Mouse (Mus musculus) stomach, embryonic 14.5 days (tissue): ENCODE data around the gene Siae. TPM values are rescaled to one million over a fixed set of nuclear protein-coding genes. Genes with fewer than 3 reads are reported as not detected.

Experiments
- ATAC-seq: fragments of 200-750 bp; cut with Nextera tagmentation; 2 replicates; pipeline ENCODE4 v1.8.0; 2017; ENCODE audit warnings: low read depth, moderate TSS enrichment; ENCODE audit not compliant: insufficient number of reproducible peaks, insufficient read depth, low FRiP score
- H3K27ac ChIP-seq: fragments of 300-500 bp; sonication (generic); 2 replicates; pipeline ENCODE4 v1.5.1; 2014; ENCODE audit warnings: mild to moderate bottlenecking, low read length, moderate library complexity, mixed read lengths
- H3K27me3 ChIP-seq: fragments of 300-500 bp; sonication (generic); 2 replicates; pipeline ENCODE4 v1.6.1; 2014; ENCODE audit warnings: low read length, control low read depth, mixed read lengths; ENCODE audit not compliant: control insufficient read depth, insufficient read depth
- H3K36me3 ChIP-seq: fragments of 300-500 bp; sonication (generic); 2 replicates; pipeline ENCODE4 v1.6.1; 2014; ENCODE audit warnings: mild to moderate bottlenecking, control low read depth, low read length, moderate library complexity, mixed read lengths; ENCODE audit not compliant: control insufficient read depth, insufficient read depth
- H3K4me1 ChIP-seq: fragments of 300-500 bp; sonication (generic); 2 replicates; pipeline ENCODE4 v1.6.1; 2014; ENCODE audit warnings: low read length, control low read depth, mixed read lengths; ENCODE audit not compliant: control insufficient read depth, insufficient read depth
- H3K4me2 ChIP-seq: fragments of 300-500 bp; sonication (generic); replicated peaks from 2 replicates; pipeline ENCODE4 v1.6.1; 2014; ENCODE audit warnings: low read depth, low read length, control low read depth
- H3K4me3 ChIP-seq: fragments of 300-500 bp; sonication (generic); 2 replicates; pipeline ENCODE4 v1.5.1; 2014; ENCODE audit warnings: low read depth, low read length, control low read depth
- H3K9ac ChIP-seq: fragments of 300-500 bp; sonication (generic); replicated peaks from 2 replicates; pipeline ENCODE4 v1.6.1; 2014; ENCODE audit warnings: low read depth, mild to moderate bottlenecking, control low read depth, low read length, moderate library complexity, mixed read lengths
- H3K9me3 ChIP-seq: fragments of 300-500 bp; sonication (generic); 2 replicates; pipeline ENCODE4 v1.6.1; 2016; ENCODE audit warnings: low read depth, low read length, control low read depth; ENCODE audit not compliant: control insufficient read depth
- WGBS: fragments of 180-500 bp; shearing (Covaris S2); extraction: QIAGEN DNeasy Blood & Tissue Kit; methylation state at CpG from one replicate; pipeline ENCODE4 v1.1.7; 2014; 5-methylcytosine and 5-hydroxymethylcytosine counted together
- polyA plus RNA-seq: library from polyadenylated mRNA; unstranded; fragments of >200 nt; fragmentation: Nextera tagmentation; extraction: Ambion mirVana; gene quantifications from 2 replicates; pipeline ENCODE4 v1.2.1, GENCODE M21; 2014

The Siae gene
- polyA plus RNA-seq, 1 experiment from 2014 or later, result 12.7 TPM

GRCm38 (mm10) chr9:37632305-37632704 is 76.8 kb downstream of the Siae start:
- H3K9me3 ChIP-seq, result no peaks in the 10 kb centered on the region
- no peaks in the 10 kb centered on the region for H3K4me1 ChIP-seq
- no peak overlapping the region for H3K9ac ChIP-seq
- no peaks in the 10 kb centered on the region for H3K27me3 ChIP-seq
- H3K4me3 ChIP-seq, result no peak overlapping the region
- no peaks in the 10 kb centered on the region for H3K36me3 ChIP-seq
- 79% methylated on average over 2 of the region's 2 CpGs for WGBS
- ATAC-seq, result no peak
- no peak overlapping the region for H3K27ac ChIP-seq
- H3K4me2 ChIP-seq, result no peak overlapping the region

DNA sequence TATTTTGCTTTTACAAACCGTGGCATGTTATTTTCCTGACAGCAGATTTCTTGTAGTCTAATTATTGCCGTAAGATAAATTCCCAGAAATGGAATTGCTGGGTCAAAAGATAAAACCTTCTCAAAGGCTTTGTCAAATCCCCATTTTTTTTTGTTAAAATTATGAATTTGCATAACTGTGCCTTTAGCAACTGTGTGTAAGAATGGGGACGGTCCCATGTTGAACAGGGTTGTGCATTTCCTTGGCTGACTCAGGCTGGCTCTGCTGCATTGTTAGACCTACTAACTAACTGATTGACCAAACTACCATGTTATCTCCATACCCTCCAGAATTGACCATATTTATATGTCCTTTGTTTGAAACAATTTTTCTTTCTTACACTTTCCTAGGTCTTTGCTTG is 78.8 kb downstream of the Siae start:
- Histone ChIP-seq H3K9ac (no peak overlapping the region), H3K4me3 (no peak overlapping the region), H3K9me3 (no peaks in the 10 kb centered on the region), H3K36me3 (no peaks in the 10 kb centered on the region), H3K4me2 (no peak overlapping the region), H3K27ac (no peak overlapping the region), H3K27me3 (no peaks in the 10 kb centered on the region), H3K4me1 (no peaks in the 10 kb centered on the region)
- 92% methylated on average over 3 of the region's 3 CpGs for WGBS
- ATAC-seq, result no peak

- H3K36me3 ChIP-seq, result no peaks in the 10 kb centered on the region
- no peaks in the 10 kb centered on the region for H3K9me3 ChIP-seq
- ATAC-seq, result no peak
- H3K4me1 ChIP-seq, result no peaks in the 10 kb centered on the region
- H3K9ac ChIP-seq, result no peak overlapping the region
- no peak overlapping the region for H3K4me2 ChIP-seq
- 23% methylated on average over 7 of the region's 7 CpGs for WGBS
- H3K27ac ChIP-seq, result no peak overlapping the region
- H3K27me3 ChIP-seq, result no peaks in the 10 kb centered on the region
- H3K4me3 ChIP-seq, result no peak overlapping the region
Observed at GRCm38 (mm10) chr9:37636335-37636734, 80.8 kb downstream of the Siae start.

DNA sequence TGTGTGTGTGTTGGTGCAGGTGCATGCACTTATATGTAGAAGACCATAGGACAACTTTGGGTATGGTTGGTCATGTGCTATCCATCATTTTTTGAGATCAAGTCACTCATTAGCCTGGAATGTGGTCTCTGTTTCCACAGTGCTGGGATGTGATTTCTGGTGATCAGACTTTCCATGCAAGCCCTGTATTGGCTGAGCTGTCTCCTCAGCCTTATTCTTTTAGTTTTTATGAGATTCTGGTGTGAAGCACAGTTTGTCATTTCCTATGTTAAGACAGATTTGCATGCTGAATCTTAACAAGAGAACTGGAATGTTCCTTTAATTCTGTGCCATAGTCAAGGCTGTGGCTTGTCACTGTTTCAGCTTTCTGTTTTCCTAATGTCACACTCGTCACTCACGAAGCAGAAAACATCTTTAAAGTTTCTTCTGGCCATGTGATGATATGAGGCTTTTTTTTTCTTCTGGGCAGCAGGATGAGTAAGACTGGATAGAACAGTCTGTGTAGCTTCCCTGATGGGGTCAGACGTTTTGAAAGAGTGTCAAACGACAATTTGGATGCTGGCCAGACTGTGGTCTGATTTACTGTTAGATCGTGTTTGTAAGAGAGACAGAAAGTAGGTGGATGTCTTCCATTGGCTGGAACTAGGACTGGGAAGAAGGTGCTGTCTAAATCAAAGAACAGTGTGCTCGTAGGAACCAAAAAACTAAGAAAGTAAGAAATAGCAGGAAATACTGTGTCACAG is 81.5 kb downstream of the Siae start:
- no peak for ATAC-seq
- no peaks in the 10 kb centered on the region for H3K4me1 ChIP-seq
- H3K27ac ChIP-seq, result no peak overlapping the region
- no peaks in the 10 kb centered on the region for H3K36me3 ChIP-seq
- H3K9me3 ChIP-seq, result no peaks in the 10 kb centered on the region
- H3K4me3 ChIP-seq, result no peak overlapping the region
- WGBS, result 49% methylated on average over 6 of the region's 6 CpGs
- no peaks in the 10 kb centered on the region for H3K27me3 ChIP-seq
- H3K9ac ChIP-seq, result no peak overlapping the region
- H3K4me2 ChIP-seq, result no peak overlapping the region

- Histone ChIP-seq H3K4me2 (no peak overlapping the region), H3K36me3 (no peaks in the 10 kb centered on the region), H3K9ac (no peak overlapping the region), H3K27ac (no peak overlapping the region), H3K4me1 (no peaks in the 10 kb centered on the region), H3K4me3 (no peak overlapping the region), H3K9me3 (no peaks in the 10 kb centered on the region), H3K27me3 (no peaks in the 10 kb centered on the region)
- no peak for ATAC-seq
- WGBS, result 88% methylated on average over 3 of the region's 3 CpGs
Observed at GRCm38 (mm10) chr9:37638721-37639120, 83.2 kb downstream of the Siae start.

DNA sequence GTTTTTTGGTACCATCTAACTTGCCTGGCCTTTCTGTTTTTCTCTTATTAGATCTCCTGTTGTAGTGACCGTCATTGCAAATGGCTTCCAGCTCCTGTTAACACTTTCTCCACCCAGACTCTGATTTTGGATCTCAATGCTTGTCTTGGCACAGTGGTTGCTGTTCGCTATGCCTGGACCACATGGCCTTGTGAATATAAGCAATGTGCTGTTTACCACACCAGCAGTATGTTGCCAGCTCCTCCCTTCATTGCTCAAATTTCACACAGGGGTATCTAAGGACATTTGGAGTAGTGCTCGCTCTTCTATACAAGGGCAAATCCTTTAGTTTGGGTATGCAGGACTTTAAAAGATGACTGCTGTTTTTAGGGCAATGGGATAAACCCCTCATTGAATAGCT is 90.7 kb downstream of the Siae start:
- ATAC-seq, result no peak
- no peaks in the 10 kb centered on the region for H3K9me3 ChIP-seq
- WGBS, result 86% methylated on average over 3 of the region's 3 CpGs
- H3K27me3 ChIP-seq, result no peaks in the 10 kb centered on the region
- no peak overlapping the region for H3K9ac ChIP-seq
- no peak overlapping the region for H3K4me3 ChIP-seq
- no peak overlapping the region for H3K4me2 ChIP-seq
- peaks cover 29% of the 10 kb centered on the region for H3K36me3 ChIP-seq
- H3K4me1 ChIP-seq, result no peaks in the 10 kb centered on the region
- H3K27ac ChIP-seq, result no peak overlapping the region

DNA sequence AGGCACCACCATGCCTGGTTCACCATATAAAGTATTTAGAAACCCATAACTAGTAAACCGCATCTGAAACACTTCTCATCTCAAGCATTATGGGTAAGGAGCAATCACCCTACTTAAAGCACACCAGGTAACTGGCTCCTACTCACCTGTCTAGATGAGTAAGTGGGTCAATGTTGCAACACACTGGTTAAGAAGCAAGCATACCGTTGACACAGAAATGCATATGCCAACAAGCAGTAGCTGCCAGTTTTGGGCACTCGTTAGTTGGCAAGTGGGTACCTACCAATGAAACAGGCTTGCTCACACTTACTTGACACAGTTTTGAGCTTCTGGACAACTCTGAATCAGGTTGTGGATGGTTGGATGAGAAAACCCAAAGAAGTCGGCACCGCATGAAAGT is 95.1 kb downstream of the Siae start:
- H3K9me3 ChIP-seq, result no peaks in the 10 kb centered on the region
- no peaks in the 10 kb centered on the region for H3K27me3 ChIP-seq
- no peaks in the 10 kb centered on the region for H3K4me1 ChIP-seq
- H3K9ac ChIP-seq, result no peak overlapping the region
- 96% methylated on average over 5 of the region's 5 CpGs for WGBS
- ATAC-seq, result no peak
- no peak overlapping the region for H3K27ac ChIP-seq
- peaks cover 56% of the 10 kb centered on the region for H3K36me3 ChIP-seq
- H3K4me2 ChIP-seq, result no peak overlapping the region
- H3K4me3 ChIP-seq, result no peak overlapping the region

DNA sequence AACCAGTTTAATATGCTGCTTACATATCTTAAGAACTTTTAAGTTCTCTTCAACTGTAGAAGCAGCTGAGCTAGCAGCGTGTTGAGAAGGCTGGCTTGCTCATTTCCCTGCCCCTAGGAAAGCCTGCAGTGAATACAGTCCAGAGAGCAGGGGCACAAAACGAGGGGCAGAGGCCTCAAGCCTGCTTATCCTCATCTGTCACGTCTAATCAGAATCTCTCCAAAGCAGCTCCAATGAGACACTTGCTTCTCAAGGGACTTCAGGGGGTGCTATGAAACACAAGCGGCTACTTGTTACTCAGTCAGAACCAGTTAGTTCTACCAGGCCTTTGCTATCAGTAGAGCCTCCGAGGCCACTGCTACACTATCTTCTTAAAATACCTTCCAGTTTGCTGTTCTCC is 98.3 kb downstream of the Siae start:
- H3K4me2 ChIP-seq, result no peak overlapping the region
- H3K36me3 ChIP-seq, result peaks cover 51% of the 10 kb centered on the region
- ATAC-seq, result no peak
- H3K27ac ChIP-seq, result no peak overlapping the region
- peaks cover 5% of the 10 kb centered on the region; the same call in 1 of the 2 replicates for H3K4me1 ChIP-seq
- H3K9me3 ChIP-seq, result no peaks in the 10 kb centered on the region
- no peak overlapping the region for H3K9ac ChIP-seq
- WGBS, result 86% methylated on average over 5 of the region's 5 CpGs
- no peaks in the 10 kb centered on the region for H3K27me3 ChIP-seq
- no peak overlapping the region for H3K4me3 ChIP-seq

- WGBS, result 58% methylated on average over 8 of the region's 8 CpGs
- peaks cover 30% of the 10 kb centered on the region for H3K36me3 ChIP-seq
- ATAC-seq, result no peak
- no peak overlapping the region for H3K27ac ChIP-seq
- H3K27me3 ChIP-seq, result no peaks in the 10 kb centered on the region
- peak overlapping the region; percentile 71 for H3K4me2 ChIP-seq
- peak overlapping the region; percentile 68 for H3K4me3 ChIP-seq
- H3K9ac ChIP-seq, result peak overlapping the region; percentile 71; the same call in 1 of the 2 replicates
- no peaks in the 10 kb centered on the region for H3K9me3 ChIP-seq
- peaks cover 5% of the 10 kb centered on the region; the same call in 1 of the 2 replicates for H3K4me1 ChIP-seq
Observed at GRCm38 (mm10) chr9:37655961-37656360, 100.5 kb downstream of the Siae start.
